Mouse (Mus musculus) cerebellum, adult 2 months (tissue): ENCODE results near the gene Sdhaf1.

ENCODE experiments used
- CTCF ChIP-seq: fragments of 200-500 bp; IDR thresholded peaks from 2 replicates; pipeline ENCODE4 v1.5.1; 2011; ENCODE audit warnings: low read depth, mild to moderate bottlenecking, control low read depth, low read length, moderate library complexity, borderline replicate concordance; ENCODE audit not compliant: insufficient read depth
- POLR2A ChIP-seq: fragments of 200-500 bp; IDR thresholded peaks from 2 replicates; pipeline ENCODE4 v1.6.1; 2011; ENCODE audit warnings: low read length, control low read depth, borderline replicate concordance; ENCODE audit not compliant: insufficient read depth

DNA sequence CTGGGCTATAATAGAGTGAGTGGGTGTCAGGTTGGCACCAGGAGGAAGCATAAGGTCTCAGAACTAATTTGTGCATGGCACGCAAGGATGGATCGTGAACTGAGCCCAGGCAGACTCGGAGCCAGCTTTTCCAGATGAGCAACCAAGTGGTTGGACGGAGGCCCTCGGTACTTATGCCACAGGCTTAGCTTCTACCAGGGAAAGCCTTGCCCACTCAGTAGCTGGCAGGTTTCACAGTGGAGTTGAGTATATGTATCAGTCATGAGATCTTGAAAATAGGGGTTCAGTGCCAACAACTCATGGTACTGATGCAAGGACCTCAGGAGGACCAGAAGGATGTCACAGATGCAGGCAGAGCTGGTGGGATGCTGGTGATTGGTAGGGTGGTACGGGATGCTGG lies 12.0 kb upstream of the Sdhaf1 start:
- no peak for TF ChIP-seq CTCF
- TF ChIP-seq POLR2A = no peak
